Mouse (Mus musculus): ENCODE measurements at regions not wholly inside any gene's neighbourhood (a gene's known extent, or its start where the extent isn't known, plus 50 kb on each side); places are given as distances from the start of the nearest gene placed in this dataset.

DNA sequence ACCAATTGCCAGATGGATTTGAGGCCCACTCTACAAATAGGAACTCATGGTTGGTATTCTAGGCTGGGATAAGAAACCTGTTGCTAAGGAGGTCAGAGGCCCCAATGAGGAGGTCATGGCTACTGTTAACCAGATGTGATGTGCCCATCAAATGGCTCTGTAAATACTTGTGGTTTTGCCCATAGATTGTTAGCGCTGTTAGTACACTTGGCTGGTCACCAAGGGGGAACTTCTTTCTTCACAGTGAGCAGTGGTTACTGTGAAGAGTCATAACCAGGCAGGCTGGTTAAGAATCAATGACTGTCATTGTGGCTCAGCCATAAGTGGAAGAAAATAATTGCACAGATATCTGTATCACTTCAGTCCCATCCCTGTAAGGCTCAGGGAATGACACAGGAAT is 78.0 kb upstream of the Runx3 start:
- no peak for ATAC-seq (replicated peaks; ENCODE audit: low FRiP score)
- no peak overlapping the region for H3K27ac ChIP-seq (ENCODE audit: low read depth, low read length)
- H3K9ac ChIP-seq (ENCODE audit: low read depth, low read length): no peak overlapping the region
- no peaks in the 10 kb centered on the region; the same call in none of the 2 replicates for H3K27me3 ChIP-seq (replicated peaks; ENCODE audit: control insufficient read depth, insufficient read depth, low read length)
- 69% methylated on average over 1 of the region's 1 CpGs for WGBS
- no peak overlapping the region for H3K4me2 ChIP-seq
- no peak overlapping the region for H3K4me3 ChIP-seq (ENCODE audit: low read depth, low read length)
- 0 out of 2 replicates have a peak, but pooled peaks cover 2% of the 10 kb centered on the region for H3K4me1 ChIP-seq (replicated peaks; ENCODE audit: control insufficient read depth, insufficient read depth, low read length)
- DNase-seq (ENCODE audit: low spot score): no peak
- H3K36me3 ChIP-seq (ENCODE audit: control insufficient read depth, insufficient read depth, low read length): no peaks in the 10 kb centered on the region
- H3K9me3 ChIP-seq (ENCODE audit: control insufficient read depth, low read length): no peaks in the 10 kb centered on the region

GRCm38 (mm10) chr4:135045054-135045453 is 75.4 kb upstream of the Runx3 start:
- DNase-seq (ENCODE audit: low spot score): no peak
- no peak overlapping the region for H3K27ac ChIP-seq (ENCODE audit: low read depth, low read length)
- no peak overlapping the region for H3K4me3 ChIP-seq (ENCODE audit: low read depth, low read length)
- H3K27me3 ChIP-seq (replicated peaks; ENCODE audit: control insufficient read depth, insufficient read depth, low read length): no peaks in the 10 kb centered on the region; the same call in none of the 2 replicates
- H3K4me2 ChIP-seq: no peak overlapping the region
- 0 out of 2 replicates have a peak, but pooled peaks cover 2% of the 10 kb centered on the region for H3K4me1 ChIP-seq (replicated peaks; ENCODE audit: control insufficient read depth, insufficient read depth, low read length)
- ATAC-seq (replicated peaks; ENCODE audit: low FRiP score): no peak
- 67% methylated on average over 16 of the region's 16 CpGs for WGBS
- H3K36me3 ChIP-seq (ENCODE audit: control insufficient read depth, insufficient read depth, low read length): no peaks in the 10 kb centered on the region
- H3K9me3 ChIP-seq (ENCODE audit: control insufficient read depth, low read length): no peaks in the 10 kb centered on the region
- no peak overlapping the region for H3K9ac ChIP-seq (ENCODE audit: low read depth, low read length)

DNA sequence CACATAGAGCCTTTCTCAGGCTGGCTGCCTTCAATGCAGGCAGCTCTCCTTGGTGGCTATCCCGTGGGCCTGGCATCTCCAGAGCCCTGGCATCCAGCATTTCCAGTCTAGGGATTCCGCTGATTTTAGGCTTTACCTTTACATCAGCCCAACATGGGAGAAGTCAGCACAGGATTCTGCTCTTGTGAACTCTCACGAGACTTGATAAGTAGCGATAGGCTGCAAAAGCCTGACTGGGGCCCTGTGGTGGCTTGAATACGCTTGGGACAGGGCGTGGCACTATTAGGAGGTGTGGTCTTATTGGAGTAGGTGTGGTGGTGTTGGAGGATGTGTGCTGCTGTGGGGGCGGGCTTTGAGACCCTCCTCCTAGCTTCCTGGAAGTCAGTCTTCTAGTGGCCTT is 73.8 kb upstream of the Runx3 start:
- Histone ChIP-seq H3K9me3 (ENCODE audit: control insufficient read depth, low read length) (no peaks in the 10 kb centered on the region), H3K27me3 (replicated peaks; ENCODE audit: control insufficient read depth, insufficient read depth, low read length) (no peaks in the 10 kb centered on the region; the same call in none of the 2 replicates), H3K4me2 (no peak overlapping the region), H3K36me3 (ENCODE audit: control insufficient read depth, insufficient read depth, low read length) (no peaks in the 10 kb centered on the region), H3K4me3 (ENCODE audit: low read depth, low read length) (no peak overlapping the region), H3K9ac (ENCODE audit: low read depth, low read length) (no peak overlapping the region), H3K27ac (ENCODE audit: low read depth, low read length) (no peak overlapping the region), H3K4me1 (replicated peaks; ENCODE audit: control insufficient read depth, insufficient read depth, low read length) (0 out of 2 replicates have a peak, but pooled peaks cover 2% of the 10 kb centered on the region)
- ATAC-seq (replicated peaks; ENCODE audit: low FRiP score) (0 out of 2 replicates have a peak, but pooled peaks have one; percentile 54), DNase-seq (ENCODE audit: low spot score) (no peak)
- WGBS: 69% methylated on average over 7 of the region's 7 CpGs

DNA sequence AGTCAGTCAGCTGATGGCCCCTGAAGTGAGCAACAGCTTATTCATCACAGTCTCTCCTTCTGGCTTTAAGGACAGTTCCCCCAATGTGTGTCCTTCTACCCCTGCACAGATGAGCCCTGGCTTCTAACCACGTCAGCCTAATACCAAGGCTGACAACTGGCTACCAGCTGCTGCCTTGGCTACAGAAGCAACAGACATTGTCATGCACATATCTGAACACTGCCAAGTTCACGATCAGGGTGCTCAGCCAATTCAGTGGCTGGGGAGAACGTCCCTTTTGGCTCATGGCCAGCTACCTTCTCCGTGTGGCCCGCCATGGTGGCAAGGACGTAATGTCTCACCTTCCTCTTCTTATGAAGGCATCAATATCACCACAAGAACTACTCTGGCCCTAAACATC is 73.2 kb upstream of the Runx3 start:
- Histone ChIP-seq H3K9me3 (ENCODE audit: control insufficient read depth, low read length) (no peaks in the 10 kb centered on the region), H3K4me3 (ENCODE audit: low read depth, low read length) (no peak overlapping the region), H3K36me3 (ENCODE audit: control insufficient read depth, insufficient read depth, low read length) (no peaks in the 10 kb centered on the region), H3K27me3 (replicated peaks; ENCODE audit: control insufficient read depth, insufficient read depth, low read length) (no peaks in the 10 kb centered on the region; the same call in none of the 2 replicates), H3K4me1 (replicated peaks; ENCODE audit: control insufficient read depth, insufficient read depth, low read length) (0 out of 2 replicates have a peak, but pooled peaks cover 2% of the 10 kb centered on the region), H3K9ac (ENCODE audit: low read depth, low read length) (no peak overlapping the region), H3K27ac (ENCODE audit: low read depth, low read length) (no peak overlapping the region), H3K4me2 (no peak overlapping the region)
- ATAC-seq (replicated peaks; ENCODE audit: low FRiP score) (no peak), DNase-seq (ENCODE audit: low spot score) (no peak)
- 76% methylated on average over 6 of the region's 6 CpGs for WGBS

GRCm38 (mm10) chr4:135047771-135048170 is 72.7 kb upstream of the Runx3 start:
- H3K36me3 ChIP-seq (ENCODE audit: control insufficient read depth, insufficient read depth, low read length): no peaks in the 10 kb centered on the region
- H3K9me3 ChIP-seq (ENCODE audit: control insufficient read depth, low read length): no peaks in the 10 kb centered on the region
- H3K27me3 ChIP-seq (replicated peaks; ENCODE audit: control insufficient read depth, insufficient read depth, low read length): no peaks in the 10 kb centered on the region; the same call in none of the 2 replicates
- 78% methylated on average over 5 of the region's 5 CpGs for WGBS
- 0 out of 2 replicates have a peak, but pooled peaks cover 2% of the 10 kb centered on the region for H3K4me1 ChIP-seq (replicated peaks; ENCODE audit: control insufficient read depth, insufficient read depth, low read length)
- H3K9ac ChIP-seq (ENCODE audit: low read depth, low read length): no peak overlapping the region
- DNase-seq (ENCODE audit: low spot score): no peak
- no peak overlapping the region for H3K4me2 ChIP-seq
- no peak overlapping the region for H3K4me3 ChIP-seq (ENCODE audit: low read depth, low read length)
- no peak overlapping the region for H3K27ac ChIP-seq (ENCODE audit: low read depth, low read length)
- no peak for ATAC-seq (replicated peaks; ENCODE audit: low FRiP score)

DNA sequence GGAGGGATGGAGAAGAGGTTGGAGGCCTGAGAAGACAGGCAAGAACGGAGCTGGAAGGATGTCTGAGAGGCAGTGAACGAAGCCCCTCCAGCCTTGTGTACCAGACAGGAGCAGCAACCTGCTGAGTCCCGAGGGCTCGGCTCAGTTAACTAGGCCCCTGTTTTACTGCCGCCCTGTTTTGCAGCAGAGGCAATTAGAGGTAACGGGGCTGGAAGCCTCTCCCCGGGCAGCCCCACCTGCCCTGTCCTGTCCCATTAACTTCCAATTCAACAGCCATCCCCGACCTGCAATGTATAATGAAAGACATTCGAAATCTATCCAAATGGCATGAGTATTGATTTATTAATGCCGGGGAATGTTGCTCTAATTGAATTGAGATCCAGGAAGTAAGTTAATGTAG is 70.5 kb upstream of the Runx3 start:
- H3K27ac ChIP-seq (ENCODE audit: low read depth, low read length): no peak overlapping the region
- 80% methylated on average over 10 of the region's 10 CpGs for WGBS

DNA sequence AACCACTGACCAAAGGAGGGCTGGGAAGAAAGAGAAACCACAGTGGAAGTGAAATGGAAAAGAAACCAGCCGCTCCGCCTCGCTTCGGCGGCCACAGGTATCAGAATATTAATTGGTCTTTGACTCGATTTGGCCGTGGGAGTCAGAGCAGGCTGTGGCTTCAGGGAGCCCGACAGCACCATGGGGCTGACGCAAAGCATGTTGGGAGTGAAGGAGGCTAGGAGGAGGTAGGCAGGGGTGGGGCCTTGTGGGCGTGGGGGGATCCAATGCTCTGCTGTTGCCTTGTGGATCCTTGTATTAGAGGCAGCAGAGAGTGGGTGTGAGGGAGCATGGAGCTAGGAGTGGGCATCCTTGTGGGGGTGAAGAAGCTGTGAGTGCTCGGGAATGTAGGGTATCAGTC is 69.0 kb upstream of the Runx3 start:
- no peaks in the 10 kb centered on the region for H3K27me3 ChIP-seq (replicated peaks; ENCODE audit: control insufficient read depth, insufficient read depth, low read length)
- no peak overlapping the region for H3K4me2 ChIP-seq
- H3K9ac ChIP-seq (ENCODE audit: low read depth, low read length): no peak overlapping the region
- 74% methylated on average over 11 of the region's 11 CpGs for WGBS
- peaks cover 4% of the 10 kb centered on the region; the same call in 1 of the 2 replicates for H3K9me3 ChIP-seq (ENCODE audit: control insufficient read depth, low read length)
- H3K36me3 ChIP-seq (ENCODE audit: control insufficient read depth, insufficient read depth, low read length): no peaks in the 10 kb centered on the region
- no peak overlapping the region for H3K4me3 ChIP-seq (ENCODE audit: low read depth, low read length)
- H3K4me1 ChIP-seq (replicated peaks; ENCODE audit: control insufficient read depth, insufficient read depth, low read length): 0 out of 2 replicates have a peak, but pooled peaks cover 2% of the 10 kb centered on the region
- ATAC-seq (replicated peaks; ENCODE audit: low FRiP score): no peak
- DNase-seq (ENCODE audit: low spot score): no peak
- H3K27ac ChIP-seq (ENCODE audit: low read depth, low read length): no peak overlapping the region

More for the DNA sequence above, 70.5 kb upstream of the Runx3 start:
- H3K9me3 ChIP-seq (ENCODE audit: control insufficient read depth, low read length): peaks cover 4% of the 10 kb centered on the region; the same call in 1 of the 2 replicates
- no peak overlapping the region for H3K4me2 ChIP-seq
- no peaks in the 10 kb centered on the region for H3K36me3 ChIP-seq (ENCODE audit: control insufficient read depth, insufficient read depth, low read length)
- ATAC-seq (replicated peaks; ENCODE audit: low FRiP score) (no peak), DNase-seq (ENCODE audit: low spot score) (no peak)
- no peak overlapping the region for H3K4me3 ChIP-seq (ENCODE audit: low read depth, low read length)
- H3K4me1 ChIP-seq (replicated peaks; ENCODE audit: control insufficient read depth, insufficient read depth, low read length): 0 out of 2 replicates have a peak, but pooled peaks cover 2% of the 10 kb centered on the region
- H3K27me3 ChIP-seq (replicated peaks; ENCODE audit: control insufficient read depth, insufficient read depth, low read length): no peaks in the 10 kb centered on the region; the same call in 1 of the 2 replicates
- no peak overlapping the region for H3K9ac ChIP-seq (ENCODE audit: low read depth, low read length)

- no peaks in the 10 kb centered on the region for H3K36me3 ChIP-seq (ENCODE audit: control insufficient read depth, insufficient read depth, low read length)
- WGBS: 88% methylated on average over 11 of the region's 11 CpGs
- no peak overlapping the region for H3K4me3 ChIP-seq (ENCODE audit: low read depth, low read length)
- H3K27ac ChIP-seq (ENCODE audit: low read depth, low read length): no peak overlapping the region
- no peak overlapping the region for H3K9ac ChIP-seq (ENCODE audit: low read depth, low read length)
- H3K9me3 ChIP-seq (ENCODE audit: control insufficient read depth, low read length): peaks cover 4% of the 10 kb centered on the region; the same call in 1 of the 2 replicates
- no peaks in the 10 kb centered on the region for H3K27me3 ChIP-seq (replicated peaks; ENCODE audit: control insufficient read depth, insufficient read depth, low read length)
- ATAC-seq (replicated peaks; ENCODE audit: low FRiP score) (no peak), DNase-seq (ENCODE audit: low spot score) (no peak)
- no peak overlapping the region for H3K4me2 ChIP-seq
- H3K4me1 ChIP-seq (replicated peaks; ENCODE audit: control insufficient read depth, insufficient read depth, low read length): no peaks in the 10 kb centered on the region
These were observed 66.9 kb upstream of the Runx3 start for GRCm38 (mm10) chr4:135053585-135053984.

- H3K36me3 ChIP-seq (ENCODE audit: control insufficient read depth, insufficient read depth, low read length): no peaks in the 10 kb centered on the region
- H3K4me3 ChIP-seq (ENCODE audit: low read depth, low read length): no peak overlapping the region
- H3K9me3 ChIP-seq (ENCODE audit: control insufficient read depth, low read length): peaks cover 4% of the 10 kb centered on the region; the same call in 1 of the 2 replicates
- H3K4me2 ChIP-seq: no peak overlapping the region
- no peak overlapping the region for H3K27ac ChIP-seq (ENCODE audit: low read depth, low read length)
- no peaks in the 10 kb centered on the region for H3K4me1 ChIP-seq (replicated peaks; ENCODE audit: control insufficient read depth, insufficient read depth, low read length)
- ATAC-seq (replicated peaks; ENCODE audit: low FRiP score): no peak
- no peaks in the 10 kb centered on the region for H3K27me3 ChIP-seq (replicated peaks; ENCODE audit: control insufficient read depth, insufficient read depth, low read length)
- DNase-seq (ENCODE audit: low spot score): no peak
- WGBS: 43% methylated on average over 10 of the region's 10 CpGs
- no peak overlapping the region for H3K9ac ChIP-seq (ENCODE audit: low read depth, low read length)
These were observed 66.1 kb upstream of the Runx3 start for GRCm38 (mm10) chr4:135054353-135054752.
